Mouse (Mus musculus): ENCODE measurements around the gene Thumpd2. TPM values are rescaled to one million over a fixed set of nuclear protein-coding genes. Genes with fewer than 3 reads are reported as not detected.

The Thumpd2 gene
- polyA plus RNA-seq, 1 experiment from 2014 or later: 15.0 TPM

GRCm38 (mm10) chr17:81010844-81011685 lies 53.8 kb downstream of the Thumpd2 start:
- 56% methylated on average over 18 of the region's 18 CpGs for WGBS
- Histone ChIP-seq H3K27ac (ENCODE audit: low read length) (no peak overlapping the region), H3K27me3 (ENCODE audit: control insufficient read depth, insufficient read depth, low read depth, low read length) (no peaks in the 10 kb centered on the region), H3K9ac (ENCODE audit: low read length) (no peak overlapping the region), H3K36me3 (ENCODE audit: control insufficient read depth, insufficient read depth, low read length) (no peaks in the 10 kb centered on the region), H3K4me2 (ENCODE audit: low read depth, low read length) (no peak overlapping the region), H3K9me3 (ENCODE audit: control insufficient read depth, low read length) (no peaks in the 10 kb centered on the region), H3K4me3 (ENCODE audit: low read length) (no peak overlapping the region), H3K4me1 (replicated peaks; ENCODE audit: control insufficient read depth, insufficient read depth, low read length) (peaks cover 6% of the 10 kb centered on the region; the same call in 1 of the 2 replicates)
- ATAC-seq (ENCODE audit: low read depth): 0 out of 2 replicates have a peak, but pooled peaks have one; percentile 32

- Histone ChIP-seq H3K9ac (ENCODE audit: low read length) (no peak overlapping the region), H3K4me3 (ENCODE audit: low read length) (no peak overlapping the region), H3K4me1 (replicated peaks; ENCODE audit: control insufficient read depth, insufficient read depth, low read length) (peaks cover 5% of the 10 kb centered on the region; the same call in 1 of the 2 replicates), H3K9me3 (ENCODE audit: control insufficient read depth, low read length) (no peaks in the 10 kb centered on the region), H3K27me3 (ENCODE audit: control insufficient read depth, insufficient read depth, low read depth, low read length) (no peaks in the 10 kb centered on the region), H3K4me2 (ENCODE audit: low read depth, low read length) (no peak overlapping the region), H3K27ac (ENCODE audit: low read length) (no peak overlapping the region), H3K36me3 (ENCODE audit: control insufficient read depth, insufficient read depth, low read length) (no peaks in the 10 kb centered on the region)
- ATAC-seq (ENCODE audit: low read depth): no peak
- WGBS: 78% methylated on average over 3 of the region's 3 CpGs
Observed at GRCm38 (mm10) chr17:81010199-81010598, 54.7 kb downstream of the Thumpd2 start.

- no peak for ATAC-seq (ENCODE audit: low read depth)
- Histone ChIP-seq H3K9me3 (ENCODE audit: control insufficient read depth, low read length) (no peaks in the 10 kb centered on the region), H3K36me3 (ENCODE audit: control insufficient read depth, insufficient read depth, low read length) (no peaks in the 10 kb centered on the region), H3K4me2 (ENCODE audit: low read depth, low read length) (no peak overlapping the region), H3K9ac (ENCODE audit: low read length) (no peak overlapping the region), H3K27ac (ENCODE audit: low read length) (no peak overlapping the region), H3K27me3 (ENCODE audit: control insufficient read depth, insufficient read depth, low read depth, low read length) (no peaks in the 10 kb centered on the region), H3K4me3 (ENCODE audit: low read length) (no peak overlapping the region), H3K4me1 (replicated peaks; ENCODE audit: control insufficient read depth, insufficient read depth, low read length) (peaks cover 16% of the 10 kb centered on the region)
- 76% methylated on average over 10 of the region's 10 CpGs for WGBS
Observed at GRCm38 (mm10) chr17:81009112-81009511, 55.8 kb downstream of the Thumpd2 start.

GRCm38 (mm10) chr17:81005292-81005691 lies 59.6 kb downstream of the Thumpd2 start:
- Histone ChIP-seq H3K27me3 (ENCODE audit: control insufficient read depth, insufficient read depth, low read depth, low read length) (no peaks in the 10 kb centered on the region), H3K27ac (ENCODE audit: low read length) (no peak overlapping the region), H3K36me3 (ENCODE audit: control insufficient read depth, insufficient read depth, low read length) (no peaks in the 10 kb centered on the region), H3K9me3 (ENCODE audit: control insufficient read depth, low read length) (no peaks in the 10 kb centered on the region), H3K4me1 (replicated peaks; ENCODE audit: control insufficient read depth, insufficient read depth, low read length) (peaks cover 17% of the 10 kb centered on the region), H3K4me3 (ENCODE audit: low read length) (no peak overlapping the region), H3K9ac (ENCODE audit: low read length) (no peak overlapping the region), H3K4me2 (ENCODE audit: low read depth, low read length) (no peak overlapping the region)
- ATAC-seq (ENCODE audit: low read depth): no peak
- WGBS: 75% methylated on average over 8 of the region's 8 CpGs

GRCm38 (mm10) chr17:81004454-81004853 lies 60.4 kb downstream of the Thumpd2 start:
- no peaks in the 10 kb centered on the region for H3K9me3 ChIP-seq (ENCODE audit: control insufficient read depth, low read length)
- no peak overlapping the region for H3K4me2 ChIP-seq (ENCODE audit: low read depth, low read length)
- peak; percentile 37; the same call in 1 of the 2 replicates for ATAC-seq (ENCODE audit: low read depth)
- no peak overlapping the region for H3K27ac ChIP-seq (ENCODE audit: low read length)
- 24% methylated on average over 11 of the region's 11 CpGs for WGBS
- H3K9ac ChIP-seq (ENCODE audit: low read length): no peak overlapping the region
- no peak overlapping the region for H3K4me3 ChIP-seq (ENCODE audit: low read length)
- H3K36me3 ChIP-seq (ENCODE audit: control insufficient read depth, insufficient read depth, low read length): no peaks in the 10 kb centered on the region
- H3K4me1 ChIP-seq (replicated peaks; ENCODE audit: control insufficient read depth, insufficient read depth, low read length): peaks cover 17% of the 10 kb centered on the region
- H3K27me3 ChIP-seq (ENCODE audit: control insufficient read depth, insufficient read depth, low read depth, low read length): no peaks in the 10 kb centered on the region

GRCm38 (mm10) chr17:81002130-81002529 lies 62.8 kb downstream of the Thumpd2 start:
- ATAC-seq (ENCODE audit: low read depth): no peak
- H3K4me3 ChIP-seq (ENCODE audit: low read length): no peak overlapping the region
- H3K27ac ChIP-seq (ENCODE audit: low read length): 0 out of 2 replicates have a peak overlapping the region, but pooled peaks have one; percentile 15
- peaks cover 27% of the 10 kb centered on the region for H3K4me1 ChIP-seq (replicated peaks; ENCODE audit: control insufficient read depth, insufficient read depth, low read length)
- WGBS: 53% methylated on average over 5 of the region's 5 CpGs
- no peaks in the 10 kb centered on the region for H3K36me3 ChIP-seq (ENCODE audit: control insufficient read depth, insufficient read depth, low read length)
- no peak overlapping the region for H3K4me2 ChIP-seq (ENCODE audit: low read depth, low read length)
- H3K9me3 ChIP-seq (ENCODE audit: control insufficient read depth, low read length): no peaks in the 10 kb centered on the region
- H3K9ac ChIP-seq (ENCODE audit: low read length): no peak overlapping the region
- H3K27me3 ChIP-seq (ENCODE audit: control insufficient read depth, insufficient read depth, low read depth, low read length): no peaks in the 10 kb centered on the region

GRCm38 (mm10) chr17:81001647-81002046 lies 63.2 kb downstream of the Thumpd2 start:
- peaks cover 27% of the 10 kb centered on the region for H3K4me1 ChIP-seq (replicated peaks; ENCODE audit: control insufficient read depth, insufficient read depth, low read length)
- H3K4me3 ChIP-seq (ENCODE audit: low read length): no peak overlapping the region
- 90% methylated on average over 4 of the region's 4 CpGs for WGBS
- H3K27me3 ChIP-seq (ENCODE audit: control insufficient read depth, insufficient read depth, low read depth, low read length): no peaks in the 10 kb centered on the region
- H3K9me3 ChIP-seq (ENCODE audit: control insufficient read depth, low read length): no peaks in the 10 kb centered on the region
- no peak overlapping the region for H3K4me2 ChIP-seq (ENCODE audit: low read depth, low read length)
- no peak for ATAC-seq (ENCODE audit: low read depth)
- no peak overlapping the region for H3K9ac ChIP-seq (ENCODE audit: low read length)
- no peak overlapping the region for H3K27ac ChIP-seq (ENCODE audit: low read length)
- no peaks in the 10 kb centered on the region for H3K36me3 ChIP-seq (ENCODE audit: control insufficient read depth, insufficient read depth, low read length)

- Histone ChIP-seq H3K36me3 (ENCODE audit: control insufficient read depth, insufficient read depth, low read length) (no peaks in the 10 kb centered on the region), H3K27me3 (ENCODE audit: control insufficient read depth, insufficient read depth, low read depth, low read length) (no peaks in the 10 kb centered on the region), H3K4me2 (ENCODE audit: low read depth, low read length) (no peak overlapping the region), H3K27ac (ENCODE audit: low read length) (no peak overlapping the region), H3K4me3 (ENCODE audit: low read length) (no peak overlapping the region), H3K4me1 (replicated peaks; ENCODE audit: control insufficient read depth, insufficient read depth, low read length) (peaks cover 27% of the 10 kb centered on the region), H3K9ac (ENCODE audit: low read length) (no peak overlapping the region), H3K9me3 (ENCODE audit: control insufficient read depth, low read length) (no peaks in the 10 kb centered on the region)
- no peak for ATAC-seq (ENCODE audit: low read depth)
- 75% methylated on average over 12 of the region's 12 CpGs for WGBS
Observed at GRCm38 (mm10) chr17:81001010-81001409, 63.9 kb downstream of the Thumpd2 start.

- no peaks in the 10 kb centered on the region for H3K27me3 ChIP-seq (ENCODE audit: control insufficient read depth, insufficient read depth, low read depth, low read length)
- H3K27ac ChIP-seq (ENCODE audit: low read length): 0 out of 2 replicates have a peak overlapping the region, but pooled peaks have one; percentile 13
- no peaks in the 10 kb centered on the region for H3K36me3 ChIP-seq (ENCODE audit: control insufficient read depth, insufficient read depth, low read length)
- no peaks in the 10 kb centered on the region for H3K9me3 ChIP-seq (ENCODE audit: control insufficient read depth, low read length)
- WGBS: 45% methylated on average over 6 of the region's 6 CpGs
- H3K4me1 ChIP-seq (replicated peaks; ENCODE audit: control insufficient read depth, insufficient read depth, low read length): peaks cover 16% of the 10 kb centered on the region
- H3K9ac ChIP-seq (ENCODE audit: low read length): no peak overlapping the region
- H3K4me3 ChIP-seq (ENCODE audit: low read length): no peak overlapping the region
- H3K4me2 ChIP-seq (ENCODE audit: low read depth, low read length): no peak overlapping the region
- no peak for ATAC-seq (ENCODE audit: low read depth)
Observed at GRCm38 (mm10) chr17:80998958-80999357, 65.9 kb downstream of the Thumpd2 start.
